Mouse (Mus musculus) forelimb bud, embryonic 11.5 days (tissue): ENCODE measurements around the gene Ptms.
"Not testable (repeated sequence)": the region's sequence is repeated elsewhere in the genome, so short reads cannot be mapped to it uniquely, and the experiment has no call there.

Experiments used
- DNase-seq: peaks from one replicate; pipeline ENCODE4 v3.0.0-alpha.2; 2012; ENCODE audit warnings: low read depth, low spot score

The Ptms gene

GRCm38 (mm10) chr6:124904991-124905860 lies 14.7 kb downstream of the Ptms start:
- DNase-seq = no peak

DNA sequence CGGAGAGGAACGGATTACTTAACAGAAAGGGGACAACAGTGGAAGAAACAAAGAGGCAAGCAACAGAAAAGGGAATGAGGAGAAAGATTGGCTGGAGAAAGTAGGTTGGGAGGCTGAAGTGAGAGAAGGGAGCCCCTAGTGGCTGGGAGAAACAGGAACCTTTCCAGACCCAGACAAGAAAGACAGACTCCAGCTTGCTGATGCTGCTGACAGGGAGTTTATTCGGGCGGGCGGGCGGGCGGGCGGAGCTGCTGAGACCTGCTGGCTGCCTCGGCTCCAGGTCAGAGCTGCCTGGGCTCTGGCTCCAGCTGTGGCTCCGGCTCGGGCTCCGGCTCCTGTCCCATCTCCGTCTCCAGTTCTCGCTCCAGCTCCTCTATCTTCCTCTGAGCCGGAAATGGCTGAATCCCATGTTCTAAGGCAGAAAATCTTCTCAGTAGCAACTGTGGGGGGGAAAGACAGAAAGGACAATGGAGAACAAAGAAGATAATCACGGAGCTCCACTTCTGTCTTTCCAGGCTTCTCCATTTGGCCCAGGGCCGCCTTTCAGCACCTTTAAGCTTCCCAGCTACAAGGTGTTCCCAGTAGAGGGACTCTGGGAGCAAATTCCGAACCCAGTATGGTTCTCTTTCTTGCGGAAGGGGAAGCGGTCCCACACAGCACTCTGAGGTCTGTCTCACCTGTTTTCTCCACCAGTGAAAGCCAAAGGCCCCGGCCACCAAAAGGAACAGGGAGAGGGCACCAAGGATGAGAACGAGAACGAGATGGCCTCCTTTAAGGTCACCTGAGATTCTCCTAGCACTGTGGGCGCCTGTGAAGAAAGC lies 15.5 kb downstream of the Ptms start:
- DNase-seq = peak; percentile 87

- peak; percentile 95 for DNase-seq
Measured at GRCm38 (mm10) chr6:124903580-124904151, 16.2 kb downstream of the Ptms start.

DNA sequence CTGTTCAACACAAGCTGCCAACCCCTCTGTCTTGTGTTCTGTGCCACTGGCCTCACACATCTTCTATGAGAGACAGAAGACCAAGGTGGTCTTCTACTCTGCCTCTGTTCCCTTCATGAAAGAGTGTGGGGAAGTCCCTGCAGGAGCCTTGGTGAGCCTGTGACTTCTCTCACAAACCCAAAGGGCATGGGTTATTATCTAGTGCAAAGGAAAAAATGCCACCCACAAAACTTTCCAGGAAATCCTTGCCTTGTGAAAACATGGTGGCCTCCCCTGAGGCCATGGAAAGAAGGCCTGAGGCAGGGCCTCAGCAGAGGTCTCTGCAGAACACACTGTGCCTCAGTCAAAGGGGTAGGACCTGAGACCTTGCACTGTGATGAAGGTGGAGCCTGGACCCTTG lies 18.1 kb downstream of the Ptms start:
- no peak for DNase-seq

DNA sequence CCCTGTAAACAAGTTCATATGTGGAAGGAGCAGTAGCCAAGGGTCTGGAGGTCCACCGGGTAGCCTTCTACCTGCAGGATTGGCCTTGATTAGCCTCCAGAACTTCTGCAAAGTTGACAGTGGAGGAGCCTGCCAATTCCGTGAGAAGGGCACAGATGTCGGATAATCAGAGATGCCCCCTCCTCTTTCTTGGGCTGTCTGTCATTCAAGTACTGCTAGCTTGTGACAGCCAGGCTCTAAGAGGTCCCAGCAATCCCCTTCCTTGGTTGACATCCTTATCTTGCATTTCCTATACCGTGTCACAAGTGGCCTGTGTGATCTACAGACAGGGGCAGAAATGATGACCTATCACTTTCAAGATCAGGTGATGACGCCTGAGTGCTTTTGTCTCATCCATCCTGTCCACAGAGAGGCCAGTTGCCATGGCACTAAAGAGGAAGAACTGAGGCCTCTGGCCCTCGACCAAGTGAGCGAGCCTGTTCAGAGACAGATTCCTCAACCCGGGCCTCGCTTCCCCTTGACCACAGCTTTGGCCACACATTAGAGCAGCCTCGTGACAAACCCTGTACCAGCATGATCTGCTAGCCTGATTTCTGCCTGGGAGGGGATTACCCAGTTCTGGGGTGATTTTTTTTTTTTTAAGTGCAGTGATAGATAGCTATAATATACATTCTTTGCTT lies 19.0 kb downstream of the Ptms start:
- no peak for DNase-seq

DNA sequence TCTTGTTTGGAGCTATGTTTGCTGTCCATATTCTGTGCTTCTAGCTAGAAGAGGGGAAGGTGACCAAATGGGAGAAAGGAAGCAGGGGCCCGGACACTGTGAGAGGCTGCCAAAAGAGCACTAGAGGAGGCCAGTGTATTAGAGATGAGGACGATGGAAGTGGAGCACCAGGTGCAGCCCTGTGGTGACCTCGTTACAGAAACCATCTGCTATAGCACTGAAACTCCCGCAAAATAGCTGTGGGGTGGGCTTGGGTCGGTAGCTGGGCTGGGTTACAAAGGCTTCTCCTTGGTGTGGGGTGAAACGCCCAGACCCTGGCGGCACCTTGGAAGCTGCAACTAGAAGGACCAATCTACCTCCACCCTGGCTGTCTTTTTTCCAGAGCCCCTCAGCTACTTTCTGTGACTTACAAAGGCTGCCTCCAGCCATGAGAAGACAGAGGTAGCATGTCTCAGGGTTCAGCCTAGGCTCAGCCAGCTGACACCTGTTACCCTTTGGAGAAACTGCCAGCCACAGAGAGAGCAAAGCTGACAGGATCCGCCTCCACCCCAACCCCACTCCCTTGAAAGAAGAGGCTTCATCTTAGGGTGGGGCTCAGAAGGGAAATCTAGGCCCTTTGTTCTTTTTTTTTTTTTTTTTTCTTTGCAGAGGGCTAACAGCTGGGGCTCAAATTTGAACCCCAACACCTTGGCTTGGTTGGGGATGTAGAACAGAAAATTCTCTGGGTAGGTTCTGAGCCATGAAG lies 19.7 kb downstream of the Ptms start:
- no peak for DNase-seq

DNA sequence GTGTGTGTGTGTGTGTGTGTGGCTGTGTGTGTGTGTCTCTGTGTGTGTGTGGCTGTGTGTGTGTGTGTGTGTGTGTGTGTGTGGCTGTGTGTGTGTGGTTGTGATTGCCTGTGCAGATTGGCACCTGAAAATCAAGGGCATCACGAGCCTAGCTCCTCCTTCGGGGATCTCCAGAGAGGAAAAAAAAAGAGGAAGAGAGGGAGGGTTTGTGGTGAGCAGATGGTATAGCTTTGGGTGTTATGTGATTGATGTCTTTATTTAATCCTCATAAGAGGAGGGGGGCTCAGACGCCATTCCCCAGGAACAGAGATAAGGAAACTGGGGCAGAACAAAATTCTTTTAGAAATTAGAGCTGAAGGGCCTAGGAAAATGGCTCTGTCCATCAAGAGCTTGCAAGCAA lies 21.5 kb downstream of the Ptms start:
- no peak for DNase-seq

- not testable (repeated sequence) for DNase-seq
Measured at GRCm38 (mm10) chr6:124894113-124894512, 25.8 kb downstream of the Ptms start.

- DNase-seq = no peak
Measured at GRCm38 (mm10) chr6:124890997-124891396, 28.9 kb downstream of the Ptms start.

GRCm38 (mm10) chr6:124888555-124889125 lies 31.3 kb downstream of the Ptms start:
- no peak for DNase-seq

- no peak for DNase-seq
Measured at GRCm38 (mm10) chr6:124887986-124888385, 31.9 kb downstream of the Ptms start, which contains the start of gene Cd4. Gene Cd4, minus strand, starts transcription at chr6:124888221.

DNA sequence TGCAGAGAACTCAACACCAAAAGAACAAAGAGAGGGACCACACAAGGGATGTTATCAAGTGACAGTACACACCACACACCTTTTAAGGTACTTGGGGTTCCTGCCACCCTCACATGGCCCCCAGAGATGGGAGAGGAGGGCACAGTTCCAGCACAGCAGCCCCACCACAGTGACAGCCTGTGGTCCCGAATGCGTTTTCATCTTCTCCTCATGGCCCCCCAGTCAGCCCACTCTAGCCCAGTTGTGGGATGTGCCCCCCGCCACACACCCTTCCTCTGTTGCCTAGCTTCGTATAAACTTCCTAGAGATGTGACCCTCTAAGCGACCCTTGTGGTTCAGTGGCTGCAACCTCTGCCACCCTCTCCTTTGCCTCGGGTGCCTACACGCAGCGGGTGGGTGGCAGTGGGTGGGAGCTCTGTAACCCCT lies 33.9 kb downstream of the Ptms start:
- DNase-seq = no peak

DNA sequence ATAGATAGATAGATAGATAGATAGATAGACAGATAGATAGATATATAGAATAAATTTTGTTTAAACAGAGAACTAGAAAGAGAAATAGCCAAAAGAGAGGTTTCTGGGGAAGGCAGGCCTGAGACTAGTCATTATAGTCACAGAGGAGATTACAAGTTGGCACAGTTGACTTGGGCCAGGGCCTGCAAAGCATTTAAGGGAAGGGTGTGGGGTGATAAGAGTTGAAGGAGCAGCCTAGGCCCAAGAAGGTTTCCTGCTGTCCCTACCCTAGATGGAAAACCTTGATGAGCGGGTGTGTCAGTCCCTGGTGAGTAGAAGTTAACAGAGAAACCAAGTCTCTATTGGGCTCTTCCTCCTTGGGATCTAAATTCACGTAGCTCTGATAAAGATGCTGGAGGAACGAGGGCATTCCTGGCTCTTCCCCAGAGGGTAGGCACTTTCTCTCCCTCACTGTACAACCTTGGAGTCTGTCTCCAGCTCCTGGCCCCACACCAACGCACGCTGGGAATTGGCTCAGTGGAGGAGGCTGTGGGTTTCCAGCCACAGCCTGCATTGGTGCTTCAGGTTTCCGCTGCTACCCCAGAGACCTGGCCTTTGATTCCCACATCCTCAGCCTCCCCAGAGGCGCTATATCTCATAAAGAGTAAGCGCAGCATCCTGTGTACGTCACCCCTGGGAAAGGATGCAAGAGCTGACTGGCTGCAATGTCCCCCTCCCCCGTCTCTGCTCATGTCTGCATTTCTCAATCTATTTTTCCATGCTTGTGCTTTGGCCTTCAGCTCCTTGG lies 35.0 kb downstream of the Ptms start:
- no peak for DNase-seq

DNA sequence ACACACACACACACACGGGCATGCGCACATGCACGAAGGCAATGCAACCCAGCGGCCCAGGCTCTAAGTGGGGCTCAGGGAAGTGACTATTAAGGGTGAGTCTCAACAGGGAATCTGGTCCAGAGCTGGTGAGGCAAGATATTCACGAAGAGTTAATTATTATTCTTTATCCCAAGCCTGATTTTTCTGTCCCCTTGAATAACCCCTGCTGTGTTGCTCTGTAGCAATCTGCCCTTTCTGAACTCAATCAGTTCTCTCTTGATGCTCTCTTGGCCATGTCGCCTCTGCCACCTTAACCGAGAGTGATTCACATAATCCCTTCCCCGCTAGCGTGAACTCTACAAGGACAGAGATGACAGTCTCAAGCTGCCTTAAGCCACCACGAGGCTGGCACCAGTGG lies 36.6 kb downstream of the Ptms start:
- DNase-seq = no peak

GRCm38 (mm10) chr6:124881821-124882220 lies 38.1 kb downstream of the Ptms start:
- DNase-seq = no peak

- DNase-seq = no peak
Measured at GRCm38 (mm10) chr6:124879390-124879789, 40.5 kb downstream of the Ptms start.

DNA sequence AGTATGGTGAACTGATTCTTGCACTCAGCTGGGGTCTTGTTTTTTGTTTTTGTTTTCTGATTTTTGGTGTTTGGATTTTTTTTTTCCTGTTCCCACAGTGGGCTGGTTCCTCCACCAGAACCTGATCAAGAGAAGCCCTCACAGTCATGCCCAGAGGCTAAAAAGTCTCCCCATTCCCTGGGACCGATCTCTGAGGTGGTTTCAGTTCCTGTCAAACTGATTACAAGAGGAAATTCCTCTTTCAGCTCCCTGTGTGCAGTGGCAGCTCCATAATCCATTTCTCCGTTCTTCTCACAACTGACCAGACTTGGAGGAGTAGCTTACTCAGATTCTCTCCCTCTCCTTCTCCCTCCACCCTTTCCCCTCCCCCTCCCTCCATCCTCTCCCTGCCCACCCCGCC lies 45.6 kb downstream of the Ptms start:
- no peak for DNase-seq

GRCm38 (mm10) chr6:124866560-124866959 lies 53.3 kb downstream of the Ptms start:
- DNase-seq = no peak

DNA sequence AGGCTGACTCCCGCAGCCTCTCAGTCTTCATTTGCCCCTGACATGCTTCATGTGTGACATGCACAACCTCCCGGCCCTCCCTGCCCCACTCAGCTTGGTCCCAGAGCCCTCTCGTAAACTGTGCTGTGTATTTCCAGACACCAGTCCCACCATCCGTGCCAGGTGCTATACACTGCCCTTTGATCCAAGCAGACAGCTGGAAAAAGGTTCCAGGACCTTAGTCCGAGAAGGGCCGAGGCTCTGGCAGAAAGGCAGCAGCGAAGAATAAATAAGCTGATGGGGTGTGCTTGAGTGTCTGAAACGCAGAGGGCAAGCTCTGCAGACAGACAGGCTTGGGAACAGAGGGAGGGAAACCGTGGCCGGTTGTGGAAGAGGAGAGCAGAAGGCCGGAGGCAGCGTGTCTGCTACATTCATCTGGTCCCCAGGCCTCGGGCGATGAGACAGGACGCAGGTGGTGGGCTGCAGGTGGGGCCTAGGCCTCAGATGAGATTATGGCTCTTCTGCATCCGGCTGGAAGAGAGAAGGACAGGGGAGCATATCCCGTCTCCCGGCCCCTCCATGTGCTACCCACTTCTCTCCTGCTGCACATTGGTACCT lies 54.0 kb downstream of the Ptms start:
- no peak for DNase-seq
